Comparison of ENCODE assay signal across 8 mouse cellular contexts in the genomic region with DNA sequence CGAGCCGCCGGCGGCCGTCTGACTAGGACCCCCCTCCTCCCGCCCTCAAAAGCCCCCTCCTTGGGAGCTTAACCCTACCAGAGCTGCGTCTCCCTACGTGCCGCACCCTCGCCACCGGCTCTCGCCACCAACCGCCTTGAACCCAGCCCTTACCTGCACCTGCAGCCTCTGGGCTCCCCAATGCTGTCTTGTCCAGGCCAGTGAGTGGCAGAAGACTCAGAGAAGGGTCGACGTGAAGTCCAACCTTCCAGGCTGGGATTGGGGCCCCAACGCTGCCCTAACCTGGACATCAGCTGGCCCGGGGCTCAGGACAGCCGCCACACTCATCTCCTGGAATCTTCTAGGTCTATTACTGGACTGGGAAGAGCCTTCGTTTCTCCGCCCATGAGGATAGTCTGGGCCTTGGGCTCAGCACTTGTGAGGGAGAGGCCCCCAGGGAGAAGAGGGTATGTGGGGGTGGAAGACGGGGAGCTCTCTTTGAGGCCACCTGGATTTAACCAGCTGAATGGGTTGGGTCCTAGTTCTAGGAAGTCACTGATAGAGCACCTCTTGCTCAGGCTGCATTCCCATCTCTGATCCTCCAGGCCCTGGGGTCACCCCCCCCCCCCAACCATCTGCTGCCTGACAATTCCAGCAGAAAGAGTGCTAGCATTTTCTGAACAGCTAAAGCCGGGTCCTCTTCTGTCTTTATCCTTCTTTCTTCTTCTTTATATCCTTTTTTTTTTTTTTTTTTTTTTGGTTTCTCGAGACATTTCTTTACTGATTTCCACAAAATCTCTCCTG. TPM values are rescaled to one million over a fixed set of nuclear protein-coding genes. Genes with fewer than 3 reads are reported as not detected.
DNase-seq lines count a peak whose midpoint lies in the region; ATAC-seq lines count a peak whose summit lies in the region.

A gene (minus strand): TSS at position 321 of the 783 bp plus-strand sequence.

- ATAC-seq in kidney, embryonic 15.5 days (replicated peaks; ENCODE audit: low FRiP score) = no peak
- no peak for ATAC-seq in embryonic facial prominence, embryonic 13.5 days (ENCODE audit: insufficient number of reproducible peaks, insufficient read depth, low FRiP score, low TSS enrichment, low read depth)
- 0 out of 2 replicates have a peak, but pooled peaks have one; percentile 15 for ATAC-seq in intestine, embryonic 15.5 days
- no peak for ATAC-seq in midbrain, embryonic 13.5 days

- H3K9ac ChIP-seq in kidney, embryonic 15.5 days = peak within 1 kb of the TSS; percentile 27
- peak within 1 kb of the TSS; percentile 67 for H3K9ac ChIP-seq in embryonic facial prominence, embryonic 13.5 days
- H3K9ac ChIP-seq in intestine, embryonic 15.5 days = peak within 1 kb of the TSS; percentile 42
- peak within 1 kb of the TSS; percentile 57 for H3K9ac ChIP-seq in midbrain, embryonic 13.5 days (replicated peaks)

- peak within 1 kb of the TSS; percentile 46 for H3K4me3 ChIP-seq in kidney, embryonic 15.5 days (replicated peaks)
- peak within 1 kb of the TSS; percentile 47 for H3K4me3 ChIP-seq in embryonic facial prominence, embryonic 13.5 days
- H3K4me3 ChIP-seq in intestine, embryonic 15.5 days (replicated peaks) = peak within 1 kb of the TSS; percentile 41
- peak within 1 kb of the TSS; percentile 43 for H3K4me3 ChIP-seq in midbrain, embryonic 13.5 days (replicated peaks)

- no peak within 1 kb of the TSS for H3K27ac ChIP-seq in kidney, embryonic 15.5 days
- H3K27ac ChIP-seq in embryonic facial prominence, embryonic 13.5 days = no peak within 1 kb of the TSS
- H3K27ac ChIP-seq in intestine, embryonic 15.5 days = no peak within 1 kb of the TSS
- no peak within 1 kb of the TSS for H3K27ac ChIP-seq in midbrain, embryonic 13.5 days

- no peak for DNase-seq in kidney, postnatal 36 days
- no peak for DNase-seq in gastrocnemius, adult 8-10 months (ENCODE audit: low spot score in 2 of 2)
- no peak for DNase-seq in right cerebral cortex, postnatal 14 days
- DNase-seq in urinary bladder, postnatal 4 days (ENCODE audit: low spot score in 2 of 2) = no peak

- no peaks in the 10 kb centered on the region for H3K9me3 ChIP-seq in kidney, embryonic 15.5 days (replicated peaks)
- H3K9me3 ChIP-seq in embryonic facial prominence, embryonic 13.5 days = no peaks in the 10 kb centered on the region
- no peaks in the 10 kb centered on the region for H3K9me3 ChIP-seq in intestine, embryonic 15.5 days
- H3K9me3 ChIP-seq in midbrain, embryonic 13.5 days = no peaks in the 10 kb centered on the region

- H3K4me2 ChIP-seq in kidney, embryonic 15.5 days = peak within 1 kb of the TSS; percentile 84
- H3K4me2 ChIP-seq in embryonic facial prominence, embryonic 13.5 days = peak within 1 kb of the TSS; percentile 85
- H3K4me2 ChIP-seq in intestine, embryonic 15.5 days (replicated peaks) = peak within 1 kb of the TSS; percentile 88
- H3K4me2 ChIP-seq in midbrain, embryonic 13.5 days (replicated peaks) = peak within 1 kb of the TSS; percentile 70

- no peaks in the 10 kb centered on the region for H3K36me3 ChIP-seq in kidney, embryonic 15.5 days
- H3K36me3 ChIP-seq in embryonic facial prominence, embryonic 13.5 days = no peaks in the 10 kb centered on the region; the same call in 1 of the 2 replicates
- no peaks in the 10 kb centered on the region for H3K36me3 ChIP-seq in intestine, embryonic 15.5 days
- H3K36me3 ChIP-seq in midbrain, embryonic 13.5 days = peaks cover 9% of the 10 kb centered on the region

- peaks cover 68% of the 10 kb centered on the region for H3K27me3 ChIP-seq in kidney, embryonic 15.5 days
- peaks cover 67% of the 10 kb centered on the region for H3K27me3 ChIP-seq in embryonic facial prominence, embryonic 13.5 days
- peaks cover 58% of the 10 kb centered on the region for H3K27me3 ChIP-seq in intestine, embryonic 15.5 days (replicated peaks)
- H3K27me3 ChIP-seq in midbrain, embryonic 13.5 days = peaks cover 68% of the 10 kb centered on the region

- H3K4me1 ChIP-seq in kidney, embryonic 15.5 days = peaks cover 24% of the 10 kb centered on the region
- H3K4me1 ChIP-seq in embryonic facial prominence, embryonic 13.5 days = peaks cover 18% of the 10 kb centered on the region
- peaks cover 18% of the 10 kb centered on the region for H3K4me1 ChIP-seq in intestine, embryonic 15.5 days (replicated peaks)
- H3K4me1 ChIP-seq in midbrain, embryonic 13.5 days (replicated peaks) = peaks cover 33% of the 10 kb centered on the region

- 9% methylated on average over 23 of the region's 23 CpGs for WGBS in kidney, embryonic 15.5 days
- WGBS in embryonic facial prominence, embryonic 13.5 days = 9% methylated on average over 23 of the region's 23 CpGs
- WGBS in intestine, embryonic 15.5 days = 11% methylated on average over 23 of the region's 23 CpGs
- 8% methylated on average over 23 of the region's 23 CpGs for whole genome bisulfite sequencing in midbrain, embryonic 13.5 days

RNA-seq across cellular contexts. Expression of the gene that starts here (rescaled TPM):
- polyA plus RNA-seq in kidney, embryonic 15.5 days (2015; fragmentation: Nextera tagmentation; extraction: Ambion mirVana) = 0.14 and 0.45 TPM in 2 replicates
- 1.2 and 1.3 TPM in 2 replicates for polyA plus RNA-seq in embryonic facial prominence, embryonic 13.5 days (2015; fragmentation: Nextera tagmentation; extraction: Ambion mirVana)
- polyA plus RNA-seq in intestine, embryonic 15.5 days (2015; fragmentation: Nextera tagmentation; extraction: Ambion mirVana) = 0.29 and 0.40 TPM in 2 replicates
- 0.28 and 0.79 TPM in 2 replicates for polyA plus RNA-seq in midbrain, embryonic 13.5 days (2015; fragmentation: Nextera tagmentation; extraction: Ambion mirVana)
- not detected for total RNA-seq in gastrocnemius, adult 8-10 months (2022)

Comparison
In these comparisons a context has a peak if more than half of its experiments do, and no peak if none do; other contexts are left out.
1. Peak in ATAC-seq, H3K4me3 ChIP-seq, H3K9ac ChIP-seq and H3K4me2 ChIP-seq in intestine, embryonic 15.5 days; RNA of the gene not detected or under 1 TPM.